Mouse (Mus musculus): Measurements from ENCODE around the gene Rrm2. TPM values are rescaled to one million over a fixed set of nuclear protein-coding genes. Genes with fewer than 3 reads are reported as not detected.

Gene Rrm2
- polyA plus RNA-seq, 1 experiment from 2014 or later, result 640 TPM

Other genes with a start within 250 kb of the Rrm2 start
- 29.8 and 32.1 TPM in 2 replicates for gene Taf1b, start 209.9 kb upstream of the Rrm2 start, polyA plus RNA-seq (2016; fragmentation: Nextera tagmentation; extraction: Ambion mirVana)
- 0.40 and 0.72 TPM in 2 replicates for gene Grhl1, start 136.0 kb upstream of the Rrm2 start, polyA plus RNA-seq (2016; fragmentation: Nextera tagmentation; extraction: Ambion mirVana)
- gene Klf11, start 57.0 kb upstream of the Rrm2 start, polyA plus RNA-seq (2016; fragmentation: Nextera tagmentation; extraction: Ambion mirVana), result 10.3 and 10.5 TPM in 2 replicates
- gene Cys1, start 26.4 kb upstream of the Rrm2 start, polyA plus RNA-seq (2016; fragmentation: Nextera tagmentation; extraction: Ambion mirVana), result 0.16 and 0.53 TPM in 2 replicates
- 45.0 and 45.7 TPM in 2 replicates for gene Mboat2, start 122.6 kb downstream of the Rrm2 start, polyA plus RNA-seq (2016; fragmentation: Nextera tagmentation; extraction: Ambion mirVana)

Measured in embryonic facial prominence, embryonic 10.5 days (tissue).